Mouse (Mus musculus) intestine, embryonic 16.5 days (tissue): ENCODE measurements around the gene Gas1. TPM values are rescaled to one million over a fixed set of nuclear protein-coding genes. Genes with fewer than 3 reads are reported as not detected.

ENCODE experiments used
- ATAC-seq: fragments of 200-750 bp; cut with Nextera tagmentation; 2 replicates; pipeline ENCODE4 v1.8.0; 2017; ENCODE audit warnings: moderate TSS enrichment, moderate library complexity
- H3K27ac ChIP-seq: fragments of 300-500 bp; sonication (generic); 2 replicates; pipeline ENCODE4 v1.5.1; 2014; ENCODE audit warnings: mild to moderate bottlenecking, low read length
- H3K27me3 ChIP-seq: fragments of 300-500 bp; sonication (generic); replicated peaks from 2 replicates; pipeline ENCODE4 v1.6.1; 2014; ENCODE audit warnings: low read length, control low read depth, mixed read lengths; ENCODE audit not compliant: control insufficient read depth, insufficient read depth
- H3K36me3 ChIP-seq: fragments of 300-500 bp; sonication (generic); 2 replicates; pipeline ENCODE4 v1.6.1; 2014; ENCODE audit warnings: low read length, control low read depth; ENCODE audit not compliant: control insufficient read depth, insufficient read depth
- H3K4me1 ChIP-seq: fragments of 300-500 bp; sonication (generic); 2 replicates; pipeline ENCODE4 v1.6.1; 2014; ENCODE audit warnings: low read length, control low read depth, mixed read lengths; ENCODE audit not compliant: control insufficient read depth, insufficient read depth
- H3K4me2 ChIP-seq: fragments of 300-500 bp; sonication (generic); 2 replicates; pipeline ENCODE4 v1.6.1; 2014; ENCODE audit warnings: low read depth, low read length, control low read depth
- H3K4me3 ChIP-seq: fragments of 300-500 bp; sonication (generic); 2 replicates; pipeline ENCODE4 v1.5.1; 2014; ENCODE audit warnings: mild to moderate bottlenecking, low read length
- H3K9ac ChIP-seq: fragments of 300-500 bp; sonication (generic); 2 replicates; pipeline ENCODE4 v1.6.1; 2014; ENCODE audit warnings: low read depth, low read length
- H3K9me3 ChIP-seq: fragments of 300-500 bp; sonication (generic); 2 replicates; pipeline ENCODE4 v1.6.1; 2016; ENCODE audit warnings: low read length, control low read depth; ENCODE audit not compliant: control insufficient read depth
- WGBS: fragments of 180-500 bp; shearing (Covaris S2); extraction: QIAGEN DNeasy Blood & Tissue Kit; methylation state at CpG from one replicate; pipeline ENCODE4 v1.1.7; 2014; 5-methylcytosine and 5-hydroxymethylcytosine counted together
- polyA plus RNA-seq: library from polyadenylated mRNA; unstranded; fragments of >200 nt; fragmentation: Nextera tagmentation; extraction: Ambion mirVana; gene quantifications from 2 replicates; pipeline ENCODE4 v1.2.1, GENCODE M21; 2015

Gene Gas1
- polyA plus RNA-seq = 22.0 and 31.9 TPM in 2 replicates

DNA sequence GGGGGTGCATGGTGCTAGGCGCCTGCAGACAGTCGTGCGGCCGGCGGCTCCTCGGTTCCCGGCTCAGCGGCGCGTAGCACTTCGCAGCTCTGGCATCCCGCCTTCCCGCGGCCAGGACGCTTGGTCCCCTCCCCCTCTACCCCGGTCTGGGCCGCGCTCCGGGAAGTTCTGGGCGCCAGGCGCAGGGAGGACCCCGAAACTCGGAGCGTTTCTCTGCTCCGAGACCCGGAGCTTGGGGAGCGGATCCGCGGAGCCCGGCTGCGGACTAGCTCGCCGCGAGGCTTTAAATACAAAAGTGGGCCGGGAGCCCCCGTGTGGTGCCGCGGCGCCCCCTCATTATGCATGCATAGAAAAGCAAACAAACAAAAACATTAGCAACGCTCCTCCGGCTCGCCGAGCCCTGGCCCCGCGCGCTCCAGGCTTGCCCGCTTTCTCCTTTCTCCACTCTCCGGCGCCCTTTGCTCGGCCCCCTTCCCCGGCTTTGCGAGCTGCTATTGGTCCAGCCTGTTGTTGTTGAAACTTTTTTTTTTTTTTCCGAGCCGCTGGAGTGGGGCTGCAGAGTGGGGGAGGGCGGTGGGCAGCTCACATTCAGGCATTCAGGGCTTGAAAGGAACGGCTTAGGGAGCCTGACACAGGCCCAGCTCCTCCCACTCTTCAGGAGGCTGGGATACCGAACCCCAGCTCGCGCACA is at the start of gene Gas1:
TSS of gene Gas1 (minus strand) at position 260 of the 691 bp plus-strand sequence.
- under 1% methylated on average over 56 of the region's 59 CpGs for WGBS
- ATAC-seq = peak; percentile 89
- Histone ChIP-seq H3K9me3 (no peaks in the 10 kb centered on the region), H3K36me3 (no peaks in the 10 kb centered on the region), H3K27ac (peak within 1 kb of the TSS; percentile 96), H3K9ac (peak within 1 kb of the TSS; percentile 83), H3K27me3 (0 out of 2 replicates have a peak, but pooled peaks cover 8% of the 10 kb centered on the region), H3K4me1 (no peaks in the 10 kb centered on the region), H3K4me2 (peak within 1 kb of the TSS; percentile 94), H3K4me3 (peak within 1 kb of the TSS; percentile 70)

DNA sequence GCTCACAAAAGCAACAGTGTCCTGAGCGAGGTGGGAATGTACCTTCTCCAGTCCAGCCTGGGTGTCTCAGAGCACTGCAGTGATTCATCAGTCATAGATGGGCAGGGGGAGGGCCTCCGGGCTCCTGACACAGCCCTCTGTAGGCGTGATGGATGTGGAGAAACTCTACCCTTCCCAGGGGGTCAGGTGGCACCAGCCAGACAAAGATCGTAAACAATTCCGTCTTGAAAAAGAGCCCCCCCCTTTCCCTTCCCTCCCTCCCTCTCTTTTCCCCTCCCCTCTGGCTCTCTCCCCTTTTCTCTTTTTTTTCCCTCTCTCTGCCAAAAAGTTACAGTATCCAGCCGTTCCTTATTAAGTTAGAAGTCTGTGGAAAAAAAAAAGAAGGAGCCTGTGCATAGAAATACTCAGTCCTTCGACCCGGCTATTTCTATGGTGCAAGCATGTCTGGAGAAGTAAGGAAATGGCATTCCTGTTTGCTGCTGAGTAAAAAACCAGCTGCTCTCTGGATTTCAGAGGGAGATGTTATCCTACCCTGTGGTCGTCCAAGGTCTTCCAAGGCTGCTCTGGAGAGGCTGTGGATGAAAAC is 49.2 kb upstream of the Gas1 start:
- Histone ChIP-seq H3K4me3 (no peak overlapping the region), H3K4me1 (peaks cover 20% of the 10 kb centered on the region), H3K27me3 (no peaks in the 10 kb centered on the region; the same call in 1 of the 2 replicates), H3K9ac (no peak overlapping the region), H3K27ac (peak overlapping the region; percentile 88), H3K36me3 (no peaks in the 10 kb centered on the region), H3K9me3 (no peaks in the 10 kb centered on the region), H3K4me2 (no peak overlapping the region)
- 8% methylated on average over 9 of the region's 9 CpGs for WGBS
- ATAC-seq = peak; percentile 73

DNA sequence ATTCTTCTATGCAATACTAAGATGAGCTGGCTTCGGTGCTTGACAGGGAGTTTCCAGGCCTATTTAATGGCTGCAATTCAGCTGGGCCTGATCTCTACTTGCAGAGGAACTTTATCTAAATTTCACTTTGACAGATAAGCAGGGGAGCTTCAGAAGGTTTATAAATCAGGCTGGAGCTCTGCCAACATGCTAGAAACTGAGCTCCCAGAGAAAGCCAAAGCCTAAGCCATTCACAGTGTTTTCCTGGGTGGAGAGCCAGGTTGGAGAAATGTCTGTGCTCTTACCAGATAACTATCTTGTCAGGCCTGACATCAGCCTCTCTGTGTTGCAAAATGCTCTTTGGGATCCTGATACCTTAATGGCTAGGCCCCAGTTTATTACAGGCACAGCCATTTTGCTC is 48.6 kb upstream of the Gas1 start:
- no peaks in the 10 kb centered on the region for H3K36me3 ChIP-seq
- WGBS = 30% methylated on average over 1 of the region's 1 CpGs
- H3K4me3 ChIP-seq = no peak overlapping the region
- H3K9ac ChIP-seq = no peak overlapping the region
- H3K4me2 ChIP-seq = no peak overlapping the region
- no peaks in the 10 kb centered on the region for H3K9me3 ChIP-seq
- ATAC-seq = peak; percentile 61
- H3K27me3 ChIP-seq = no peaks in the 10 kb centered on the region; the same call in 1 of the 2 replicates
- H3K4me1 ChIP-seq = peaks cover 20% of the 10 kb centered on the region
- peak overlapping the region; percentile 88 for H3K27ac ChIP-seq

DNA sequence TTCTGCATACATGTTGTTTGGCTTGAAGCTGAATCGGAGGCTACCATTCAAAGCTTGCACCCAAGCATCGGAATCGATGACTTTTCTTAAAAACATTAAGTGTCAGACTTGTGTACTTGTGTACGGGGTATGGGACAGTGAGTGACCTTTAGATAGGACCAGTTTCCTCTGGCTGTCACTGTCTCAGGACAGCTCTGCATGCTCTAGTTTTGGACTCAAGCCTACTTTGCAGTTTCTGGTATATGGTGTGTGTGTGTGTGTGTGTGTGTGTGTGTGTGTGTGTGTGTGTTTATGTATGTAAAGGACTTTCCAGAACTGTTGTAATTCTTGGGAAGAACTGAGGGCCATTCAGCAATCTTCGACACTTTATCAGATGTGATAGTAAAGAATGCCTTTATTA is 48.1 kb upstream of the Gas1 start:
- 70% methylated on average over 5 of the region's 5 CpGs for WGBS
- Histone ChIP-seq H3K4me1 (peaks cover 20% of the 10 kb centered on the region), H3K27ac (peak overlapping the region; percentile 88), H3K4me3 (no peak overlapping the region), H3K9me3 (no peaks in the 10 kb centered on the region), H3K27me3 (no peaks in the 10 kb centered on the region; the same call in 1 of the 2 replicates), H3K9ac (no peak overlapping the region), H3K36me3 (no peaks in the 10 kb centered on the region), H3K4me2 (no peak overlapping the region)
- ATAC-seq = 0 out of 2 replicates have a peak, but pooled peaks have one; percentile 23

DNA sequence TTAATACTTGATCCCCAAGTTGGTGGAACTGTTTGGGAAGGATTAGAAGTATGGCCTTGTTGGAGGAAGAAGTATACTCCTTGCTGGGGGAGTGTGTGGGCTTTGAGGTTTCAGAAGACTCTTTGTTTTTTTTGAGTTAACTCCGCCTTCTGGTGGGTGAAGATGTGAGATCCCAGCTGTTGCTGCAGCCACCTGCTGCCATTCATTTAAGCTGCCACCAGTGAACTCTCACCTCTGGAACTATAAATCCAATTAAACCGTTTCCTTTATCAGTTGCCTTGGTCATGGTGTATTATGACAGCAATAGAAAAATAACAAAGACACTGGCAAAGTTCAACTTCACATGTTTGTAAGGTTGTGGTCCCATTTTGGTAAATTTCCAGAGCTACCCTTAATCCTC is 46.6 kb upstream of the Gas1 start:
- Histone ChIP-seq H3K9me3 (no peaks in the 10 kb centered on the region), H3K27me3 (no peaks in the 10 kb centered on the region; the same call in 1 of the 2 replicates), H3K4me2 (no peak overlapping the region), H3K27ac (no peak overlapping the region), H3K9ac (no peak overlapping the region), H3K4me3 (no peak overlapping the region), H3K36me3 (no peaks in the 10 kb centered on the region), H3K4me1 (peaks cover 20% of the 10 kb centered on the region)
- no peak for ATAC-seq
- 72% methylated on average over 2 of the region's 2 CpGs for WGBS

DNA sequence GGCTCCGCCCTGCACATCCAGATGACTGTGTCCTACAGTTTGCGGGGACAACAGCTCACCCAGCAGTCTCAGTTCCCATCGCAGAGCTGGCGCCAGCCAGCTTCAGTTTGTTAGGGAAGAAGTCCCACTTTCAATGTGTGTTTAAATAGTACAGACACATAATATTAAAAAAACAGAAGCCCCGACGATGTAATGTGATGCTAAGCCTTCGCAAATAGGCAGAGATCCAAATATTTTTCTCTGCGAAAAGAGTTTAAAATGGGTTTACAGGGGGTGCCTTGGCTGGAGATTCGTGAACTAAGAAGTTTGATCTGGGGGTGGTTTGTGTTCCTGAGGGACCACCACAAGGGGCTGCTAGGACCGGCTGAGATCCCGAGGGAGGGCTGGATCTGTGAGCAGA is 45.2 kb upstream of the Gas1 start:
- H3K4me2 ChIP-seq = no peak overlapping the region; the same call in 1 of the 2 replicates
- H3K9ac ChIP-seq = no peak overlapping the region
- no peak for ATAC-seq
- no peak overlapping the region for H3K4me3 ChIP-seq
- H3K27me3 ChIP-seq = no peaks in the 10 kb centered on the region; the same call in 1 of the 2 replicates
- no peaks in the 10 kb centered on the region for H3K36me3 ChIP-seq
- H3K9me3 ChIP-seq = no peaks in the 10 kb centered on the region
- H3K27ac ChIP-seq = peak overlapping the region; percentile 54; the same call in 1 of the 2 replicates
- peaks cover 18% of the 10 kb centered on the region for H3K4me1 ChIP-seq
- WGBS = 59% methylated on average over 11 of the region's 11 CpGs

DNA sequence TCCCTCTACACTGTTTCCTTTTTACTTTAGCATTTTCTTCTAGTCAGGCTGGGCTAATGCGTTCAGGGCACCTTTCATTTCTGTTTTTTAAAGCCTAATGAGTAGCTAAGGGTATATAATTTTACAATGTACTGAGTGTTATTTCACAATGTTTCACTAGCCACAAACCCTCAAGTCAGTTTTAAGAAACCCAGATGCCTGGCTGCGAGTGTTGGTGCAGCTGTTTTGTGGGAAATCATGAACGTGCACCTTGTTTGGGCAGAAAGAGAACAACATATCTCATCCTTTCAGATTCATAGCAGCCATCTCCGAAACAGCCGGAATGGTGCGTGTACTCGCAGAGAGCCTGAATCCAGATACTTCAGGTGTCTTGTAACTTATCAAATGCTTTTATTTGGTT is 36.7 kb upstream of the Gas1 start:
- Histone ChIP-seq H3K9ac (no peak overlapping the region), H3K4me1 (no peaks in the 10 kb centered on the region), H3K36me3 (no peaks in the 10 kb centered on the region), H3K27me3 (no peaks in the 10 kb centered on the region), H3K4me3 (no peak overlapping the region), H3K27ac (no peak overlapping the region), H3K4me2 (no peak overlapping the region), H3K9me3 (no peaks in the 10 kb centered on the region)
- no peak for ATAC-seq
- 55% methylated on average over 7 of the region's 7 CpGs for WGBS

DNA sequence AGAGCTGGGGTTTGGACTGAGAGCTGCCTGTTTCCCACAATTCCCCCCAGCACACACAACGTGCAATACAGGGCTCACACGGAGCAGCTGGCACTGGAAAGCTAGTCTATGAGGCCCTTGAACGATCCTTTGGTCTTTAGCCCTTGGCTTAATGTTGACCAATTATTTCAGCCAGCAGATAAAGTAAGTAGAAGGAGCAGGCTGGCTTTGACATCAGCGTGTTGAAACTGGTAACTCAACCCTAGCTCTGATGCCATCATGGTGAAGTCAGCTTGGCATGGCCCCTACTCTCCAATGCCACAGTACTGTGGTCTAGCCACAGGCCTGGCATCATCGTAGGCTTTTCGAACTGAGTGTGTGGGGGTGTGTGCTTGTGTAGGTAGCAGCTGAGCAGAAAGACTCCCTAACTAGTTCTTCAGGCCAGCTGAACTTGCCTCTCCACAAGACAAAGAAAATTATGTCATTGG is 30.0 kb upstream of the Gas1 start:
- H3K27ac ChIP-seq = no peak overlapping the region
- no peak overlapping the region for H3K9ac ChIP-seq
- H3K27me3 ChIP-seq = no peaks in the 10 kb centered on the region
- no peaks in the 10 kb centered on the region for H3K4me1 ChIP-seq
- H3K36me3 ChIP-seq = no peaks in the 10 kb centered on the region
- ATAC-seq = no peak
- no peak overlapping the region for H3K4me2 ChIP-seq
- WGBS = 89% methylated on average over 6 of the region's 6 CpGs
- H3K9me3 ChIP-seq = no peaks in the 10 kb centered on the region; the same call in 1 of the 2 replicates
- H3K4me3 ChIP-seq = no peak overlapping the region

DNA sequence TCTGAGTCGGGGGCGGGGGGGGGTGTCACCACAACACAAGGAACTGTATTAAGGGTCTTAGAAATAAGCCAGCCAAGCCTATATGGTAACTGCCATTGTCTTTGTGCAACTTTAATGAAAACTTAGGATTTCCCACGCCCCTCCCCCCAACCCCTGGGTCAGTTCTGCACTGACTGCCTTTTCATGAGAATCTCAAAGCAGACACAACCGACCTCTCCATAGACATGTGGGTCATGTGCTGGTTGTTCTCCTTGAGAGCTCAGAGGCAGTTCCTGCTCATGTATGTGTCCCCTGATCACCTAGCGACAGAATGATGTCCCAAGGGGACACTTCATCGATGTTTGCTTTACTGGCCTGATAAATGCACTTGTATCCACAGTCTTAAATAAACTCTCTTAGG is 27.6 kb upstream of the Gas1 start:
- Histone ChIP-seq H3K27me3 (no peaks in the 10 kb centered on the region), H3K4me1 (no peaks in the 10 kb centered on the region), H3K9me3 (no peaks in the 10 kb centered on the region; the same call in 1 of the 2 replicates), H3K36me3 (no peaks in the 10 kb centered on the region), H3K27ac (no peak overlapping the region), H3K4me3 (no peak overlapping the region), H3K9ac (no peak overlapping the region), H3K4me2 (no peak overlapping the region)
- no peak for ATAC-seq
- 88% methylated on average over 6 of the region's 6 CpGs for WGBS
